Mouse (Mus musculus): ENCODE results near the gene Megf9.

Gene Megf9

DNA sequence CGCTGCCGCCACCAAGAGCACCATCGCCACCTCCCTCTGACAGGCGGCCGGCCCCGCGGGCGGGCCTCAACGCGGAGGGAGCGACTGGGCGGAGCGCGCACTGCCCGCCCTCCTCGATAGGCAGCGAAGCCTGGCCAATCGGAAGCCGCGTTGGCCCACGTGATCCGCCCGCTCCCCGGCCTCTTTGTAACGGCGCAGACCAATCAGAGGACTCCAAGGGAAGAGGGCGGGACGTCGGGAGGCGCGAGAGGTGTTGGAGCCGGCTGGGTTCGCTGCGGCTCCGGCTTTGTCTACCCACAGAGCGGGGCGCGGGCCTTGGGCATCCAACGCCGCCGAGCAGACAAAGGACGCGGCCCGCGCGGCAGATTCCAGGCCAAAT, at the start of gene Megf9:
Megf9 (minus strand) TSS at position 105 of the 379 bp plus-strand sequence.
- peak; percentile 98 for DNase-seq

DNA sequence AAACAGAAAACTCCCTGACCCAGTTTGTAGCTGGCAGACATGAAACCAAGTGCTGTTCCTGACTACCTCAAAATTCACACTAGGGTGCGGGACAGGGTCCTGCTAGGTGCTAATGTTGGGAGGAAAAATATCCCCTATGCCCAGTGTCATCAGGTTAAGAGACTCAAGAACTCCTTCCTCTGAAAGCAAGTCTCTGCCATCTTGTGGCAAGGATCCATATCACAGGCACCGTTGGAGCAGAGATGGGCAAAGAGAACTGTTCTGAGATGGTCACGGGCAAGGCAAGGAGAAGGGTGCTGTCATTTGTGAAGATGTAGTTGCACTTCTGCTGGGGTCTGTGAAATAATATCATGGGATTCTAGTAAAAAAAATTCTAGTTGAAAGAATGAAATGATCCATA, 44.9 kb upstream of the Megf9 start:
- DNase-seq, result peak; percentile 45

DNA sequence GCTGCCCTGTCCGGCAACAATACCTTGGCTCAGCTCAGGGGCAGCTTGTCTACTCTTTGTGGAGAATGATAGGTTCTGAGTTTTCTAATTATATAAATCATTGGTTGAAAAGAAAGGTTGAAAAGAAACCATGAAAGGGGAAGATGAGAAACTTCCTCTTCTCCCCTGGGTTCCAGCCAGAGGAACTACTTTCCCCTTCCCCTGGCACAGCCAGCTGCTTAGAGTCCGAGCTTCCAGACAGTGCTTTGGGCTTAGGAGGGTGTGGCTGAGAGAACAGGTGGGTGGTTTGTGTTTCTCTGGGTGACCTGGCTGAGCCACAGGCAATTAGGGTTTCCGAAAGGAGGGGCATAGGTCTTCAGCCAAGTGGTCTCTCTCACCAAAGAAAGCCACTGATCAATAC, 43.5 kb upstream of the Megf9 start:
- DNase-seq, result no peak

DNA sequence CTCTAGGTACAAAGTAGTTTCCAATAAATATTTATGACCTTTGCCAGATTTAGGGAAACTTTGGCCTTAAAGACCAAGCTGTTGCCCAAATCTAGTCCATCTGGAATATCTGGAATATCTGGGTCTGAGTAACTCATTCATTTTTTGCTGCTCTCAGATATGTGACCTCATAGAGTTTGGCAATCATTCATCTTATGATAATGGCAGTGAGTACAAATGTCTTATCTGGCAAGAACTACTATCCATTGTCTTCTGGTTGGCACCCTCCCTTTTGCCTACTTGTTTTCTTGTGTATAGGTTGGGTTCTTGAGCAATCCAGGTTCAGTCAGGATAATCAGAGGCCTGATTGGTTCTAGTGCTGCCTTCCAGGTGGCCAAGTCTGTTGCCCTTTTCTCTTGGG, 41.3 kb upstream of the Megf9 start:
- DNase-seq, result no peak

DNA sequence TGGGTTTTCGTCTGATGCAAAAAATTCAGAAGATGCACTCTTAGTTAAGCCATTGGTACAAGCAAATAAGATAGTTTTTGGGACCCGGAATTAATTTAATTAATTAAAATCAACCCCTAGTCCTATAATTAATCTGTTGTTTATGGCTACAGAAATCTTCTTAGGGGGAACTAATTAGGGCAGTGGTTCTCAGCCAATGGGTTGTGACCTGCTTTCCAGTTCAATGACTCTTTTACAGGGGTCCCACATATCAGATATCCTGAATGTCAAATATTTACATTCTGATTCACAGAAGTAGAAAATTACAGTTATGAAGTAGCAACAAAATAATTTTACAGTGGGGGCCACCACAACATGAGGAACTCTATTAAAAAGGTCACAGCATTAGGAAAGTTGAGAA, 39.1 kb upstream of the Megf9 start:
- no peak for DNase-seq

DNA sequence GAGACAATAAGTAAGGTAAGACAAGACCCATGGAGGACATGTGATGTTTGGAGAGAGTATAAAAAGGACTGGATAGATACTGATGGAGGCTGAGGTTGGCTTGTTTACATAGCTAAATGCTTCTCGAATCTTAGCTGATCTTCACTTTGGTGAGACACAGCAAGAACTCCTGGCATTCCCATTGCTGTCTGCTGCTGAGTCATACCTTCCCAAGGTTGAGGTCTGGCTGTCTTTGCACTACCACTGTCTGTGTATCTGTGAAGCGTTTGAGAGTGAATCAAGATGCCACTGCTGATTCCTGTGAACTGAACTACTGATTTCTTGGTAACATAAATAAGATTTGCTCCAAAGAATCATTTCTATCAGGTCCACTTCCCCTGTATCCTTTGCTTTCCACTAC, 19.1 kb upstream of the Megf9 start:
- DNase-seq, result no peak

DNA sequence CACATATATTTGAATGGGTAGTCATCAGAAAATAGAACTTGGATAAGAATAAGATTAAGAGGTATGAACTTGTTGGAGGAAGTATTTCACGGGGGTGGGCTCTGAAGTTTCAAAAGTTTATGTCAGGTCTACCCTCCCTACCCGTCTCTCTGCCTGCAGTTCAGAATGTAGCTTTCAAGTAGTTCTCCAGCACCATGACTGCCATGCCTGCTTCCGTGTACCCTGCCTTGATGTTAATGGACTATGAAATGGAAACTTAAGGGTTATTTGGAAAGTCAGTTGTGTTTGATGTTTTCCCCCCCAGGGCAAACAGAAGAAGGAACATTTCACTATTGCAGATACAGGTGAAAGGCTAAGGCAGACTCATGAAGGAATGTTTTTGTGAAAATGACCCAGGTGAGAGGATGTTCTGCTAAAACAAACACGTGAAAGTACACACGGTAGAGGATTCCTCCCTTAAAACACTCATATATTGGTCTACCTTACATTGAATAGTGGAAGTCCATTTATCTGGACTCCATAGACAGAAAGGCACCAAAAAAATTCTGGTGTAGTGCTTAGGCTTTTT, 18.5 kb upstream of the Megf9 start:
- no peak for DNase-seq

DNA sequence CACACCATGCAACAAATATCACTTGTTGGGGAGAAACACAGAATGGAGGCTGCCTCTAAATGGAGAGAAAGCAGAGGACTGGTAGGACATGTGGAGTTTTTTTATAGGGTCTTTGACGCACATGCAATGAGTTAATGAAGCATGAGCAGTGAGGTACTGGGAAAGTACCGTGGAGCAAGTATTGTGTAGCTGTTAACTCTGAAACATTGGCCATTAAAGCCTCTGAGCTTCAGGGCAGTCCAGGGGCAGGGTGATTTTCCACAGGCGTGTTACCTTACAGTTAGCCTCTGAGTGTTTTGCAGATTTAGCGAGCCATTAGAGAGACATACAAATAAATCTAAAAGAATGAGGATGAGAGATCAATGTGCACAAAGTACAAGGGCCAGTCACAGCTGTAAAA, 17.3 kb upstream of the Megf9 start:
- DNase-seq, result no peak

DNA sequence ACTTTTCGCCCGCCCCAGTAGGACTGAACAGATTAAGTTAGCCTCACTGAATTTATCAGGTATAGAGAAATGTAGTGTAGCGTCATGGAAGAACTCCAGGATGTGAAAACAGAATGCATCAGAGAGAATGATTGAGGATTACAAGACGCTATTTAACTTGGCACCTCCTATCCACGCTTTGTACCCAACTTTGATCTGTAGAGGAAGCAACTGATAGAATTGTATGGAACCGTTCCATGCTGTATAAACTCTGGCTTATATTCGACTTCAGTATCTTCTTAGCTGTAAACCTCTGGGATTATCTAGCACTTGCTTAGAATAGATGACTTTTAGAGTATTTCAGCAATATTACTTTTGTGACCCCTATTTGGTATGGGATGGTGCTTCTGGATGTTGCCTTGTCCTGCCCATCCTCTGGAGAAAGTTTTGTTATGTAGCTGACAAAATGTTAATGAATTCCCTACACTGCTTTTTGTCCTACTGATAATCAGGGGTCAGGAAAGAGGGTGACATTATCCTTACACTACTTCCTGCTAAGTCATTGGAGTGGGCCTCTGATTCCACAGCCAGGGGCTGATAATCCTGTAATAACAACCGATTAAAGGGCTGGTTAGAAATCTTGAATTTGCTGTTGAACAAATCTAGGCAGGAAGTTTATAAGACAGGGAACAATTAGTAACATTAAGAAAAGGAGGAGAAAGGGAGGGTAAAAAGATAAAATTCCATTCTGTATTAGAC, 12.8 kb upstream of the Megf9 start:
- DNase-seq, result no peak

DNA sequence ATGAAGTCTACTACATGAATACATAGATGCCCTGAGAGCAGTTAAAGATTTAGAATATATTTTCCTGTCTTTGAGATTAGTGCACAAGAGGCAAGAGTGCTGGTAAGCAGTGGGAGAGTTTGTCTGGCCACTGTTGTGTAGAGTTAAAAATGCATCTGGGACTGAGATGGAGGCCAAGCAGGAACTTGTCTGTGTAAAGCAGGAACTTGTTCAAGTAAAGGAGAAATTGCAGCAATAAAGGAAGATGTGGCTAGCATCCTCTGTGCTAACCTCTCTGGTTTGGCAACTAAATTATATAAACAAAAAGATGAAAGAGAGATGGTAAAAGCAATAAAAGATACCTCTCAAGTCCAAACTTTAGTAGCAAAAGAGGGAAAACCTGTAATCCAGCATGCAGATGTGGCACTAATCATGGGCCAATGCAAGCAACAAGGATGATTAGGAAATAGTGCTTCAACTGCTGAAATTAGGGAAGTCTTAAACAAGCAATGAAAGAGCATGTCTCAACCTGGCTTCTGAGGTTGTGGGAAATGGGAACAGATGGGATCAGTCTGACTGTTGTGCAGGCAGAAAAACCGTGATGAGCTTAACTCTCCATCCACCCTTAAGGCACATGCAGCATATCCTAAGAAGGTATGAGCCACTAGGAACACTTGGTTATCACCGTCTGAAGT, 11.2 kb upstream of the Megf9 start:
- DNase-seq, result no peak

DNA sequence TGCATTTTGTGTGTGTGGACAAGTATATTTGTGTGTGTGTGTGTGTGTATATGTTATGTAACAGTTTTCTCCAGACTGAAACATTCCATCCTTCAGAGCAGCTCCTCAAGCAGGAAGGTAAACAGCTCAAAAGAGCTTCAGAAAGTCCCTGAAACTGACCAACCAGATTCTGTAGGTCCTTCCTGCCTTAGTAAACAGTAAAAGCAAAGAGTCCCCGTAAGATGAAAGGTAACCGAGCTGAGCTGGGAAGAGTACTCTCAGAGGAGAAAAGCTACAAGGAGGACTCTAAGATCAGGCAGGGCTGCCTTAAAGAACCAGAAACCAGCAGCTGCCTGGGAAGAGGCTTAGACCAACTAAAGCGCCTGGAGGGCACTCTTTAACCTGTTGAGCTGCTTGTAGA, 9.6 kb upstream of the Megf9 start:
- no peak for DNase-seq

DNA sequence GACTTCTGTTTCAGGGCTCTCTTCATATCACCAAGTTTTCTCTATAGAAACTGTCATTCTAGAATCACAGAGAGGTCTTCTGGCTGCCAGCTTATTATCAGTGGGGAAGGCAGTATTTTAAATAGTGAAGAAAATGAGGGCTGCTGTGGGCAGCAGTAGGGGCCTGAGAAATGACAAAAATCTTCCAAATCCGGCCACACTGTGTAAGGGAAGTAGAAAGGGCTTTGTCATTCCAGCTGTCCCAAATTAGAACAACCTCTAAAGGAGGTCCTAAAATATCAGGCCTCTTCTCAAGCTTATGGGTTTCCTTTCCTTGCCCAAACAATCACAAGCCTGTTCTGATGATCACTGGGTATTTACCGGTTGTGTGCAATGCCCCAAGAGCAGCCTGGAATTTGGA, 7.6 kb upstream of the Megf9 start:
- DNase-seq, result no peak

DNA sequence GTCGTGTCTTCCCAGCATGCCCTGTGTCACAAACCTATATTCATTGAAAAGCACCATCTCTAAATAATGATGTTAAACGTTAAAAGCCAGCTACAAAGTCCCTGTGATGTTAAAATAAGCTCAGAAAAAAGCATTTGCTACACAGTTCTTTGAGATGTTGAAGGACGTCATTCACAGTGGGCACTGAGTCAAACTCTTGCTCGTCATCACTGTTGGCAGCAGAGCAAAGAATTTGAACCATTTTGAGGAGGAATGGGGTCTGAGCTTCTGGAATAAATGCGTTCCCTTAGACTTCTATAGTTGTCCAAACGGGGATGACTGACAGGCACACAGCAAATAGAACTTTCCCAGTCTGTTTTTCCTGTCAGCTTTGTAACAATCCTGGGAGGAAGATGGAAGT, 5.9 kb upstream of the Megf9 start:
- no peak for DNase-seq

DNA sequence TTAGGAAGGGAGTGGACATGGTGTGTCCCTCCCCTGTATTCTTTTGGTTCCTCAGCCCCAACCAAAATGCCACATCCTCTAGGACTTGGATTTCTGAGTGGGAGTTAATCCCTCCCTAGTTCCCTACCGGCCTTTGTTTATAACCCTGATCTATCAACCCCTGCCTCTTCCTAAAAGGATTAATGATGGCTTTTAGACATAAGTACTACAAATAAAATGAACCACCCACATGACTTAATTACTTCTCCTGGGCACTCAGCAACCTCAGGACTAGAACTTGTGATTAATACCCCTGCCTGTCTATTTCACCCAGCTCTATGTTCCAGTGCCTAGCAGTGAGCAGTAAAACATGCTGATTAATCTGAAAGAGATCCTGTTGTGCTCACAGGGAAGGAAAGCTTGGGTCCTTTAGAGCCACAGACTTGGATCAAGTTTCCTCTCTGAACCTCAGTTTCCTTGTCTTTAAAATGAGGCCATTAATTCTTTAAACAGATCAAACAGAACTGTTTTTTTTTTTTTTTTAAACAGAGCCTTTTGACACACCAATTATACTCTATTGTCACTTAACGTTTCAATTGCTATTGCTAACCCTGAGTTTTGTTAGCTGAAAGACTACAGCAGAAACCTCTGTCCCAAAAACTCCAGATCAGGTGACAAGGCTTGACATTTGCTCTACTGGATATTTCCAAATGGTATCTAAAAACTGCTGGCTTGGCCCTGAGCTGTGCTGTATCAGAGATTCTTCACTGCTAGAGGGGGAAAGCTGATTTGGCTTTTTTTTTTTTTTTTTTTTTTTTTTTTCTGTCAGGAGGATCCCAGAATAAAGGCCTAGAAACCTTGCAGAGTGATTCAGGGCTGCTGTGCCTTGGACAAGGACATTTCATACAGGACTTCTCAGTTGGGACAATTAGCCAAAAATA, 2.1 kb upstream of the Megf9 start:
- DNase-seq, result no peak

DNA sequence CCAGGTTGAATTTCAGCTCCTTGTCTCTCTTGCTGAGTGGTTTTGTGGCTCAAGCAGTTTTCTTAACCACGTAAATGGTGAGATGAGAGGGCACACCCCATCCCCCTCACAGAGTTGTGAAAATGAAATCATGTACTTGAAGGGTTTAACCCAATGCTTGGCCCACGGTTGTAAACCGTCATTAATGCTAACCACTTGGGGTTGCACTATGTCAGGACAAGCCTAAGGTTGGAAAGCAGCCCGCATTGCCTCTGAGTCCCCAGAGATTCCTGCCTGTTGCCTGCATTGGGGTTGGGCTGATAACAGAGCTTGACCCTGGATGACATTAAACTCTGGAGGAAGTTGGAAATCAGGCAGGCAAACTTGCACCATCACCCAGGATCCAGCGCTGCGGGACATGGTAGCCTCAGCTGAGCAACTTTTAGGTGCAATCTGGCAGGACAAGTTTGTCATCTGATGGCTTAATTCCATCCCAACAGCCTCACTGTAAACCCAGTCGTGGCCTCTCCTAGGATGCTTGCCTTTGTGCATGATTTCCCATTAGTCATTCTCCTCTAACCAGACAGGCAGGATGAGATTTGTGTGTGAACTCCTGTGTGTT, 1.0 kb upstream of the Megf9 start:
- DNase-seq, result peak; percentile 10

DNA sequence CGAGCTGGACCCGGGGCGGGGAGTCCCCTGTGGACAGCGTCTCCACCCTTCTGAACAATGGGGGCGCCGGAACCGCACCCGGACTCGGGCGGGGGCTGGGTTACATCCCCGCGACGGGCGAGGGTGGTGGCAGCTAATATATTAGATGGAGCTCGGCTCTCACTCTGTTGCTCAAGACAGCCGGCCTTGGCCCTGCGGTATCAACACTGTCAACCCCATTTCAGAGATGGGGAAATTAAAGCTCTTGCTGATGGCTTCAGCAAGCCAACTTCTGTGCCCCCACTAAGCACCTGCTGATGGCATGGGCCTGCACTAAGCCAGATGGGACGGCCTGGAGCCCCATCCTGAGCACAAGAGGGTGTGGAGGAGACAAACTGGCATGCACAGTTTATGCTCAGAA, 494 bp upstream of the Megf9 start:
- DNase-seq, result no peak

DNA sequence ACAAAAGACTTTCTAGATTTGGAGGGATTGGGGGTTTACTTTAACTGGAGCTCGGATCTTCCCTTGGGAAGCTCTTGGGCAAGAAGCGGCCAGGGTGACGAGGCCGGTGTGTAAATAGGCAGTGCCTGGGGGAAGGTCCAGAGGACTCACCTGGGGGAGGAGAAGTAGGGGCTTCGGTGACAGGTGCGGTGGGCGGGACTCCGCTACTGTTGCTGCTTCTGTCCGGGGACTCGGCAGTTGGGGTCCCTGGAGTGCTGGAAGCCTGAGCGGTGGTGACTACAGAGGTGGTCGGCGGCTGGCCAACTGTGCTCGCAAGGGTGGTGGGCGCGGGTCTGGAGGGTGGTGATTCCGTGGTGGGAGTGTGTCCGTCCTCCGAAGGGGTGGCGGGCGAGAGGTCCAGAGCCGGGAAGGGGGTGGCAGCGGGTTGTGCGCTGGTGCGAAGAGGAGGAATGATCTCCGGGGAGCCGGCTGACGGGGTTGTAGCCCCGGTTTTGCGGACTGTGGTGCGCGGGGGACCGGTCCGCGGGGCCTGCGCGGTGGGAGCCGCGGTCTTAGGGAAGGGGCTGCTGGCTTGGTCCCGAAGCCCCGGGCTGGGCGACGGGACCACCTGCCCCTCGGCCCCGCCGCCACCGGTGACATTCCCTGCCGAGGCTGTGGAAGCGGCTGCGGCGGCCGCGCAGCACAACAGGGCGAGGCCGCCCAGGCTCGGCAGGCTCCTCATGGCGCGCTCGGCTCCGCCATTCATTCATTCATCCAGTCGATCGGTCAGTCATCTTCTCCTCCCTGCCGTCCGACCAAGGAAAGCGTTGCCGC, 511 bp downstream of the Megf9 start:
- peak; percentile 55 for DNase-seq

DNA sequence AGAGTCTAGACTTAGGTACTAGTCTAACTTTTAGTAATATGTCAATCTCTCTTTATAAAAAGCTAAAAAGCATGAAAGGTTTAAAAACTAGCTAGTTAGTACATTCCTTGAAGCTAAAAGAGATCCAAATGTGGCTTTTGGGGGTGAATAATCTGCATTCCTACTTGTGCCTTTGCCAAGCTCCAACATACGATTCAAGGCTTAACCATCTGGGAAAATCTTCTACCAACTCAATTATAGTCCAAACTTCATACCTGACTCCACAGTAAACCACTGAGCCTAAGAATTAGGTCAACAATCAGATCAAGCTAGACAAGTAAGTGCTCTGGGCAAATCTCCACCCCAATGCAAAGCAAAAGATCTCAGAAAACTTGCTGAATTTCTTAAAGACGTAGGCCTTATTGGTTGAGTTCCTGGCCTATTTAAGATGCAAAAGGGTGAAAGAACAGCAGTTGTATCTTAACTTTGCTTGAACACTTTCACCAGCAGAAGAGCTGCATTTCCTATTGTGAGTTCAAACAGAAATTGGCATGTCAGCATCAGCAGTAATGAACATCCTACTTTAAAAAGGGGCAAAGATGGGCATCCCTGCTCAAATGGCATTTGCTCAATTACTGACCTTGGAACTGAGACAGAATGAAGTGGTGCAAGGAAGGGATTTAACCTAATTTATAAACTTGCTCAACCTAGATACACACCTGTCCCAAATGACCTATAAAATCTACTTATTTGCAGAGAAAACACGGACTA, 1.6 kb downstream of the Megf9 start:
- no peak for DNase-seq

DNA sequence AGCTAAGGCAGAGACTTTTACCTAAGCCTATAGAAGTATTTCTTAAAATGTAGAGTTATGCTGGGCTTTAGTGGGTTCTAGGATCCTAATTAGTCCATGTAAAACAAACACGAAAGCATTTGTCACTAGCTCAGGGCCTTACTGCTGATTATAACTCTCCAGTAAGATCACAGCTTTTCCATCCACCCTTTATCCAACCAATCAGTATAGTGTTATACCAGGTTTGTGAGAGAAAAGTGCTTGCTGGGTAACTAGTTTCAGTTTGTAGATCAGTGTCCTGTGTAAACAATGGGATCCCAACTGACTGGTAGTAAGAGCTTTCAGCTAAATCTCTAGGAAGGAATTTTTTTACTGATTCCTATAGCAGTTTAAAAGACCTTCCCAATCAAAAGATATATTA, 3.8 kb downstream of the Megf9 start:
- DNase-seq, result no peak

DNA sequence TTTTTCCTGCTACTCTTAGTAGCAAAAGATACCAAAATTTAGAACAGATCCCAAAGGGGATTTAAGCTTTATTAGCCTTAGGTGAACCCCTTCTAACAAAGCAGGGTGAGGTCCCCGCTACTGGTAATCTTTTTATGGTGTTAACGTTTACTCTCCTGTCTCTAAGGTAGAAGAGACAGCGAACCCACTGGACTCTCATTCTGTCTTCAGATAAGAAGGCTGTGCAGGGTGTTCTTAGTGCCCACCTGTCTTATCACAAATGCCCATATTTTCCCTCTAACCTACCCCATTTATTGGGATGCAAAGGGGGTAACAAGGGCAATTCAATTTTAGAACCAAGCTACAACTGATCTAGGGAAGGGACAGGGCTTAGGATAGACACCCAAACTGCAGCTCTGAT, 6.2 kb downstream of the Megf9 start:
- no peak for DNase-seq

DNA sequence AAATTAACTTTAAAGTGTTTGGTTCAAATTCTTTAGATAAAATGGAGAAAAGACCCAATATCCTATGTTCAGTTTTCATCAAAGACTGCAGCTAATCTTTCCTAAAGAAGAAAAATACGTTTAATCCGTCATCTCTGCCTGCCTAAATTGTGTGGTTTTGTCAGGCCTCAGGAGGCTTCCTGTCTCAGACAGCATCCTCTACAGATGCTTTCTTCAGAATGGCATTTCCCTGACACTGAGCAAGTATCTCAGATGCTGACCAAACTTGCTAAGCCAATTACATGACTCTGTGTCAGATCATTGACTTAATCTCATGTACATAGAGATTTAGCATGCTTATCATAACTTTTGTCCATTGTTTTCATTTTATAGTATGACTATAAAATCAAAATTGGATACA, 11.4 kb downstream of the Megf9 start:
- DNase-seq, result no peak

Data from right cerebral cortex, postnatal 14 days (tissue).